Mouse (Mus musculus) layer of hippocampus, postnatal 25 days (tissue): ENCODE measurements around the gene Alpl. TPM values are rescaled to one million over a fixed set of nuclear protein-coding genes. Genes with fewer than 3 reads are reported as not detected.
A peak's percentile ranks its signal among the peaks of the same experiment; 100 is the strongest.

Source experiments
- DNase-seq, 2 experiments: peaks; one replicate each; pipeline ENCODE4 v3.0.0; 2022; ENCODE audit warnings: mixed read lengths in 2 of 2, low spot score in 1 of 2; ENCODE audit errors: extremely low spot score in 1 of 2
- total RNA-seq, 2 experiments: library from RNA; stranded (reverse); gene quantifications; 2 replicates each; pipeline ENCODE4 v1.2.3; 2021

The Alpl gene
- total RNA-seq, 2 experiments from 2014 or later: 4.9 to 6.4 TPM

DNA sequence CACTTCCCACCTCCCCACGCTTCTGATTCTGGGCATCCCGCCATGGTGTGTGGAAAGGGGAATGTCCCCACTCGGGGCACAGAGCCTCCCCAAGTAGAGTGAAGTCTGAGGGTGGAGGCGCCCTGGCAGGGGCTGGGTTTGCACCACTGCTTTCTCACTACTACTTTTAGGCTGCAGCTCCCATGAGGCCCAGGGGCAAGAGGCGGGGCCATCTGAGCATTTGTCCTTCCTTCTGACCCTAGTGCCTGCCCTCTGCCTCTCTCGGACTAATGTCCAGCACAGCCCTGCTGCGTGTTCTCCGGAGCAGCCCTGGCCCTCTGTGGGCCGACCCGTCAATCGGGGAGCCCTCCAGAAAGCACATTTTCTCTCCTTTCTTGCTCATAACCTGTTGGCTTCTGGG lies 72.0 kb downstream of the Alpl start:
- no peak for DNase-seq

DNA sequence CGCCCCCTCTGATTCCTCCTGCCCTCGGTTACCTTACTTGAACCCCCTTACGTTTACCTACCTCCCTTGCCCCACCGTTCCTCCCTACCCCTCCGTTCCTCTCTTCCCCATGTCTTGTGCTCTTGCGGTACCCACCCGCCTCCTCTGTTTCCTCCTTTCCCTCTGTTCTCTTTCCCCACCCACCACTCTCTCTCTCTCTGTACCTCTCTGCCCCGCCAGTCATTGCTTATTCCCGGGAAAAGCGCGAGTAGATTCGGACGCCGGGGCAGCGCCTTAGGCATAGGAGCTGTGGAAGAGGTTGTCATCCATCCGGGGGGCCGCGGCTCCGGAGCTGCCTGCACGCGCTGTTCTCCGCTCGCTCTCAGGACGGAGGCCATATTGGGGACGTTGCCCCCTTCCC lies 72.7 kb downstream of the Alpl start:
- DNase-seq: no peak

DNA sequence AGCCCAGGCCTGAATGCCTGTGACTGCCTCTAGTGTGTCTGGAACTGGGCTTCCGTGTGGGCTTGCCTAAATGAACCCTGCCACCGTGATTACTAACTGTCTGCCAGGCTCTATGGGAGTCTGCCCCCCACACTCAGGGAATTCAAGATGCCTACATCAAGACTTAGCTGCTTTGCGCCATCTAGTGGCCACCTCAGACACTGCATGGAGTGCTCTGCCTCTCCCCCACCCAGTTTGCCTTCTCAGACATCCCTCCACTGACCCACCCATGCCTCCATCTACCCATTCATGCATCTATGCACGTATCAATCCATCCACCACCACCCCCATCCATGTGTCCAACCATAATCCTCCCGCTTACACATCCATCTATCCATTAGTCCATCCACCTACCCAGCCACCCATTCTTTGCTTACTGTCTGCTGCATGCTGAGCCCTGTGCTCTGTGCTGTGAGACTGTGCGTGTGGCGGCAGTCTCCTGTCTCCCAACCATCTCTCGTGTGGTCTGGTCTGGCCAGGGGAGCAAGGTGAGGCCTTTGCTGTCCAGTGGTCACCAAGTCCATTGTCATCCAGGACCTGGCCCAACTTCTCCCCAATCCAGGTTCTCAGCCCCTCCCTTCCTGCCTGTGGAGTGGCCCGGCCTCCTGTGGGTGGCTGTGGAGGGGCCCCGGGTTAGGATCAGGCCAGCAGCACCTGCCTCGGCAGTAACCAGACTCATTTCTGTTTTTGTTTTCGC lies 73.3 kb downstream of the Alpl start:
- peak; percentile 79 to 89 for DNase-seq

DNA sequence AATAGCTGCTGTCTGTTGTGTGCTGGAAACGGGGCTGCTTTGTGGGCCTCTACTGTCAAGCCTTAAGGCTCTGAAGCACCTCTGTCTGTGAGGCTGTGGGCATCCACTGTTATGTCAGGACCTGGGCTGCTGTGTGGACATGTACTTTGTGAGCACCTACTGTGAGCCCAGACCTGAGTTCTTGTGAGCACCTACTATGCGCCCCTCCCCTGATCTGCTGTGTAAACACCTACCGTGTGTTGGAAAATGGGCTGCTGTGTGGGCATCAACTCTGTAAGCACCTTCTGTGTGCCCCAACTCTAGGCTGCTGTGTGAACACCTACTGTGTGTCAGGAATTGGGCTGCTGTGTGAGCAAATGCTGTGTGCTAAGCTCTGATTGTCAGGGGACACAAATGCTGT lies 74.0 kb downstream of the Alpl start:
- DNase-seq: no peak

DNA sequence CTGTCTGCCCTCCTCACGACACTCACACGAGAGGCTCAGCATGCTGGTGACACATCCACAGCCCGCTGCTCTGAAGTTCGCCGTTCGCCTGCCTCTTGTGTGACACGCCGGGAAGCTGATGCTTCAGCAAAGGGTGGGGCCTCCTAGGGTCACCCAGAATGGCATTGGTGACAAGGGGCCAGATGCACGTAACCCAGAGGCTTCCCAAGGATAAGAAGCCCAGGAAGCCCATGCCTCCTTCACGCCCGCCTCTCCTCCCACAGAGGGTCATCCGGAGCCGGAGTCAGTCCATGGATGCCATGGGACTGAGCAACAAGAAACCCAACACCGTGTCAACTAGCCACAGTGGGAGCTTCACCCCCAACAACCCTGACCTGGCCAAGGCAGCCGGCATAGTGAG lies 74.6 kb downstream of the Alpl start:
- no peak for DNase-seq

DNA sequence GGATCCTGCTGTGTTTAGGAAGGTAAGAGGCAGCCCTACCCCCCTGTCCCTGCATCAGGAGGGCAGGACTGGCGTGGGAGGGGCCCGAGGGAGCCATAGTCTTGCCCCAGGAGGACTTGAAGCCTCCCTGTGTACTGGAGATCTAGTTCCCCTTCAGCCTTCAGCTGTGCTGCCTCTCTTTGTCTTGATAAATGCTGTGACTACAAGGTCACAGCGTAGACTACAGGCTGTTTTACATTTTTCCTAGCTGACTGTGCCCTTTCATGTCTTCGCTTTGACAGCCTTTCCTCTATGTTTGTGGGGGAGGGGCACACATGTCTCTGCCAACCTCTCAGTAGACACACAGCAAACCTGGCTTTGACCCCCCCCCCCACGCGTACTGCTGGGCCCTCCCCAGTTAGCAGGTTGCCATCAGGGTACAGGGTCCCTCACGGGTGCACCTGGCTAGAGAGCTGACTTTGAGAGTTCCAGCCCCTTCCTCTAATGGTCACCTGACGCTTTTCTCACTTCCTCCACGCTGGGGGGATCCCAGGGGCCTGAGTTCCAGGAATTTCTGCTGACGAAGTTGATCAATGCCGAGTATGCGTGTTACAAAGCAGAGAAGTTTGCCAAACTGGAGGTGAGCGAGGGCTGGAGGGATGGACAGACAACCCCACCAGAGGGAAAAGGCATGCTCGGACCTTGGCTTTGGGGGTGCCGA lies 76.7 kb downstream of the Alpl start:
- DNase-seq: no peak

DNA sequence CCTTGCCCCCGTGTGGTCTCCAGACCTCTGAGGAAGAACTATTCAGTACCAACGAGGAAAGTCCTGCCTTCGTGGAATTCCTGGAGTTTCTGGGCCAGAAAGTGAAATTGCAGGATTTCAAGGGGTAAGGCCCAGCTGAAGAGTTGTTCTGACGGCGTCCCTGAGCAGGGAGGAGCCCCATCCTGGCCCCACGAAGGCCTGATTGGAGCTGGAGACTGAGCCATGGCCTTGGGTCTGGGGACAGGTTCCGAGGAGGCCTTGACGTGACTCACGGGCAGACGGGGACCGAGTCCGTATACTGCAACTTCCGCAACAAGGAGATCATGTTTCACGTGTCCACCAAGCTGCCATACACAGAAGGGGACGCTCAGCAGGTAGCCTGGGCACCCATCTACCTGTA lies 78.5 kb downstream of the Alpl start:
- no peak for DNase-seq

DNA sequence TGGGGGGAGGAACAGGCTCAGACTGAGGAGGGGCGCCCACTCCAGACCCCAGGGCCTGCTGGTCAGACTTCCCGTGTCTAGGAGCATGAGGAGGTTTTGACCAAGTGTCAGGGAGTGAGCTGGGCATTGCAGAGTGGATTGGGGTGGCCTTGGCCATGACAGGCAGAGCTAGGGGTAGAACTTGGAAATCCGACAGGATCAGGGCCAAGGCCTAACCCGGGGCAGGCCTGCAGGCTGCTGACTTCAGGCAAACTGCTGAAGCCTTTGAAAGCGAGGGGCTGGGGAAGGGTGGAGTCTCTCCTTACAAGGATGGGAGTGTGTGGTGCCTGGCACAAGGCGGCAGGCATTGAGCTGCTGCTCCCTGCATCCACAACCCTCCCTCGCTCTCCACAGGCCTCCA lies 79.2 kb downstream of the Alpl start:
- DNase-seq: no peak

DNA sequence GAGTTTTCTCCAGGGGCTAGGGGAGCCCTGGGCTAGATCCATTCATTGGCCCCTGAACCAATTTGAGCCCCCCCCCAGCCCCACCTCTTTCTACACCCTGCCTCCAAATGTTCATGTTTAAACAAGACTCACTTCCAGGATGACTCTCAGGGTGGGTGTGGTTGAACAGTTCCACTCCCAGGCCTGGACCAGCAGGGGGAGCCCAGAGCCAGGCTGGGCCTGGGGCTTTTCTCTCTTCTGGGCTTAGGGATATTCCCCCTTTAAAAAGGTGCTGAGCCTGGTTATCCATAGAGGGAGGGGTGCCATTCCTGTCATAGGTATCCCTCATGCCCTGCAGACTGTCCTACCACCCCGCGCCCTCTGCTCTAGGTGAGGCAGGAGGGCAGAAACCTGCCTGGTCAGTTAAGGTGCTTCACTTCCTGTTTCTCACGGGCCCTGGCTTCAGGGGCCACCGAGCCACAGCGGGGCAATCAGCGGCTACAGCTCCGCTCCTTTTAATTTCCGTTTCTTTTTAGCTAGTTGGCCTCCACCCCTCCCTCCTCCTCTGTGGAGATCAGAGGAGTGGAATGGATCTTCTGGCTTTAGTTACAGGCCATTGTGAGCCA lies 82.1 kb downstream of the Alpl start:
- DNase-seq: no peak

DNA sequence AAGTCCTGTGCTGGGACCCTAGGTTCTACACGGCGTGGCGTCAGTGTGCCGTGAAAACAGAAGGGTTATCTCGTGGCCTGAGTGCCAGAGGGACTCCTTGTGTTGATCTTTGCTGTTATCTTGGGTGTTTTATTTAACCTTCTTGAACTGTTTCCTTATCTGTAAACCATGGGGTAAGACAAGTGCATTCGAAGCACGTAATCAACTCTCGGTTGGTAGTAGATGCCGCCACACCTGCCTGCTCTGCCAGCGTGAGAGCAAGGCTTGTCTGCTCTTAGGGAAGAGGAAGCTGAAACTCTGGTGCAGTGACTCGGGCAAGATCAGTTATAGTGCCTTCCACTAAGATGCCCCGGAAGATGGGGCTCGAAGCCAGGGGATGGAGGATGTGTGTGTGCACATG lies 83.2 kb downstream of the Alpl start:
- no peak for DNase-seq

DNA sequence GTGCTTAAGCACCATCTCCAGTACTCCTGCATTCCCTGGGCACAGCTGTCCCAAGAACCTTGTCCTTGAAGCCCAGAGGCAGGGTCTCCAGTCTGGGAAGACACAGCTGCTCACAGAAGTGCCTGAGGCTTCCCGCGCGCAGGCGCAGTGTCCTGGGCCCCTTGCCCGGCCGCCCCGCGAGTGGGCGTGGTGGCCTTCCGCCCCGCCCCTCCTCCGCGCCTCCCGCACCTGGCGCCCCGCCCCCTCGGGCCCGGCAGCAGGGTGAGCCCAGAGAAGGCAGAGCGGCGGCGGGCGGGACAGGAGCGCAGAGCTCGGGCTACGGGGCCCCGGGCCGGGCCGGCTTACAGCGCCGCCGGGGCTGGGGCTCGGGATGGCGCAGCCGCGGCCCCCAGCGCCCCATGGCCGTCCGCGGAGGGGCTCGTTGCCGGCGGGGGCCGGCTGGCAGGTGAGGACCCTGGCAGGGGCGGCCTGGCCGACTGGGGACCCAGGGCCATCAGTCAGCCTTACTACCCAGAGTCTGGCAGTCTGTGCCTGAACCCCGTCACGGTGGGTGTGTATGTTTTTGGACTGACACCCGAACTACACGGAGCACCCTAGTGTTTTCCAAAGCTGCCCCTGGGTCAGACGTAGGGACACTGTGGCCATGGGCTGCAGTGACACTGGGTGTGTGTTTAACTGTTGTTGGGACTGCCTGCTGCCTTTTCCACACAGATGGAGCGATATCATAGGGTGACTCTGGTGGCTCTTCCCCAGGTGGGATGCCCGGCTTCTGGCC lies 88.8 kb downstream of the Alpl start:
- peak in 1 of 2 experiments; percentile 69 for DNase-seq

DNA sequence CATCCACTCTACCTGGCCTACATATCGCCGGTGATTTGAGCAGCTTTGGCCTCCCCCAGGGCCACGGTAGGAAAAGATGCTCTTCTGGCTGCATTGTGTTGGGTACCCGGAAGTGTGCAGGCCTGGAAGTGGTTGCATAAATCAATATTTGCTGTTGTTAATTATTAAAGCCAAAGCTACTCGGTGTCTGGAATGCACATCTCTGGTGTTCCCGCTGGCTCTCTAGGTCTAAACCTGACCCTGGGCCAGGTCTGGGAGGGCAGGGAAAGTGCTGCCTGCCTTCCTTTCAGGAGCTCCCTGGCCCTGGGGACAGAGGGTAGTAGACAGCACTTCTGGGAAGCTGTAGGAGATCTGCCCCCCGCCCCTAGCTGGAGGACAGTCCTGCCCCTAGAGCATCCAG lies 89.7 kb downstream of the Alpl start:
- no peak for DNase-seq

DNA sequence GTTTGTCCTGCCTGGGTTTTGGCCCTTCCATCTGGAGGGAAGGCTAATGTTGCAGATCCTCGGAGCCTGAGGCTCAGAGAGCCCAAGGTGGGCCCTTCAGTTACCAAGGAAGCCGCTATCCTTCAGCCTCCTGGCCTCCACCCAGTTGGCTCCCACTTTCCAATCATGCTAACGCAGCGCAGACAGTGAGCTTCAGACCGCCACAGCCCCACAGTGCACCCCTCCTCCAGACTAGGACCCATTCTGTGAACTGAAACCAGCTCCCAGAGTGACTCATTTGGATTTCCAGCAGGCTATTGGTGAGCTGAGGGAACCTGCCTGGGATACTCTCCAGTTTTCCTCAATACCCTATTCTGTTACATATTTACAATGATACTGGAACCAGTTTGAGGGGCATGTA lies 90.8 kb downstream of the Alpl start:
- DNase-seq: no peak

DNA sequence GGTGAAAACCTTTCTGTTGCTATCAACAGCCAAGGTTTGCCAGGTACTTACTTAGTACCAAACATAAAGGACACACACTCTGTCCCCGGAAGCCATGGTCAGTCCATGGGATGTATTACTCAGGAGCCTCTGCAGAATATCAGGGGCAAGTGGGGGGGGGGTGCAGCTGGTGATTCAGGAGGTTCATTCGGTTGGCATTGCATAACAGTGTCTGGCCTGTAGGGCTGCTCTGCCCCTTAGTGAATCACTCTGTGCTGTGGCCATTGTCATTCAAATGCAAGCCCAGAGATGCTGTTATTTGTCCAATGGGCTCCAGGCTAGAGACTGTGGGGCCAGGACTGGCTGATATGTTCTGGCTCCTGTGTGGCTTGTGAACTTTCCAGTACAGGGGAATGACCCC lies 91.6 kb downstream of the Alpl start:
- no peak for DNase-seq

DNA sequence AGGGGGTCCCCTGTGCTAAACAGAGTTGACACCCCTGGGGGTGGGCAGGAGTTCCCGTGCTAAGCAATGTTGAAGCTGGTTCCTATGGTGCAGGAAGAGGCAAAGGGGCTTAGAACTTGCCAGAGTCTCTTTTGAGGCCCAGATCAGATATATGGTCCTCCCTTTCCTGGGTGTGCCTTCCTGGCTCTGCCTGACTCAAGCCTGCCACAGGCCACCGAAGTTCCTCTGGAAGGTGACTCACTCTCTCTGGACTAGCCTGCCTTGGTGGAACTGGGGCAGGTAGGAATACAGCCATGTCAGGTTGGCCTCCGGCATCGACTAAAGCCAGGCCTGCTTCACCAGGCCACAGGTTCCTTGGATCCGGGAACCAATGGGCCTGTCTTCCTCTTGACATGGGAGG lies 93.1 kb downstream of the Alpl start:
- DNase-seq: no peak

DNA sequence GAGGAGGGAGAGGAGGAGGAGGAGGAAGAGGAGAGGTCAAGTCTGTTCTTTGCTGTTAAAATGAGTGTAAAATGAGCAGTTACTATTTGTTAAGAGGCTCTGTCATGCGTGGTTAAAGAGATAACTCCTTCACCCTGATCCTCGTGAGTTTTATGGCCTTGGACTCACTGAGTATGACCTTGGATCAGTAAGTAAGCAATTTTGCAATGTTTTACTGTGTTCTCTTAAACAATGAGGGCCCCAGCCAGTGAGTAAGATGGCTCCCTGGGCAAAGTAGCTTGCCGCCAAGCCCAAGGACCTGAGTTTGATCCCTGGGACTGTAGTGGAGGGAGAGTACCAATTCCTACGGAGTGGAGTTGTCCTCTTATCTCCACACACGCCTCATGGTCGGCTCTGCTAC lies 95.2 kb downstream of the Alpl start:
- DNase-seq: no peak

DNA sequence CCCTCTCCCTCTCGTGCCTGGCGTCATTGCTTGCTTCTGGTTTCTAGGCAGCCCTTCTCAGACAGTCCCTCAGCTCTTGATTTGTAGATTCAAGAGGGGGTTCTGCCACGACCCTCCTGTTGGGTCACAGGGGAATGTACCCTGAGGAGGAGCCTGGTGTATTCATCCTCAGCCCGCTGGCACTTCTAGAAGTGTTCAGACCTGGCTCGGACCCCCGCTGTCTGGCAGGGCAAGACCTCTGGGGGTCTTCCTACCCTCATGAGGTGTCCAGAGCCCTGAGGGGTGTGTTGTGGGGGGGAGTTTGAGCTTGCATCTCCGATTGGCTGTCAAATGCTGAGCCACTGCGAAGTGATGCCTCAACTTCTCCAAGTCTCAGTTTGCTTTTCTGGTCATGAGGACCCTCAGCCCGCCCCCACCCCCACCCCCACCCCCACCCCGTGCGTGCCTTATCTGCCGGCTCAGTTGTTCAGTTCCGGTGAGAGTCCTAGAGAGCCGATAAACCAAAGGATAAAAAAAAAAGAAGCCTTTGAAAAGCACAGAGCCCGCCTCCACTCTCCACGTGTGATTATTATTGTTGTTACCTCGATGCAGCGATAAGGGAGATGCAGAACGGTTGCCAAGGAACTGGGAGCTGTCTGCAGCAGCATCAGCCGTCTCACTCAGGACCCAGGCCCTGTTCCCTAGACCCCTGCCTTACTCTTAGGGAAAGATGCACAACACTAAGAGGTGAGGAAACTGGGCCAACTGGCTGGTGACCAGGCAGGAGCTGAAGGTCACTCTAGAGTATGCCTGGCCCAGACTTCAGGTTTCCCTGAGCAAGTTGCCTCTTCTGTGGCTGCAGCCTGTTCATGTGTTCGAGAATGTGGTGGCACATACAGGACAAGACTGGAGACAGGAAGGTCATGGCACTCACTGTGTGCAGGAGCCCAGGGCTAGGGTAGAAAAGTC lies 96.6 kb downstream of the Alpl start:
- no peak for DNase-seq

DNA sequence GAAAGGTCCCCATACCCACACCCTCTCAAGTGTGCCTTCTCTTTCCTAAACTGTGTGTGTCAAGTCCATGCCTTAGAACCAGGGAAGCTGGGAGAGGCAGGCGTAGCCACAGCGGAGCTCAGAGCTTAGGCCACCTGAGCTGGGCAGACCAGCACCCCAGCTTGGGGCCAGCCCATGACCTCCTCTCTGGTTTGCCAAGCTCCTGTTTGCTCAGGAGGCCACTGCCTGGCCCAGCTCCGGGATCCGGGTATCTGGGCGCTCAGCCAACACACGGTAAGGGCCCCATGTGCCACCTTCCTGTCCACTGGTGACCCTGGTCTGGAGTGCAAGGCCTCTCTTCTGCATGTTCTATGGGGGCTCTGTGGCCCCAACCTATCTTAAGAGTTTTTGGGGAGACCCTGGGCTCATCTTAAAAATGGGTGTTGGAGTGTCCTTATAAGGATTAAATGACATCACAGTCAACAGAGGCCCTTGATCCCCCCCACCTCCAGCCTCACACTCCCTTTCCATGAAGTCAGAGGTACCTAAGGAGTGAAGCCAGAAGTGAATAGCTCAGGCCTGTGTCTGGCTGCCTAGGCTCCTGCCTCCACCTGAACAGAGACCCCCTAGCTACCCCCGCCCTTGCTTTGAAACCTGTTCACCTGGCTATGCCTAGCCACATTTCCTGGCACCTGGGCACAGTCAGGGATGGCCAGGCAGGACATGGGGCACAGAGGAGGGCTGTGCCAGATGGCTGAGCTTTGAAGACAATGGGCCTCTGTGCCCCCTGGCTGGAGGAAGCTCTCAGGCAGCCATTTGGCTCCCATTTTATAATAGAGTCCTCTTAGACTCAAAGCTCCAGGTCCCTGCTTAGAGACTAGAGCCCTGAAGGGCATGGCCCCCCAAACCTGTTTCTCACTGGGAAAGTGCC lies 97.9 kb downstream of the Alpl start:
- DNase-seq: no peak
